Mouse (Mus musculus): ENCODE measurements around the gene Zfp790. TPM values are rescaled to one million over a fixed set of nuclear protein-coding genes. Genes with fewer than 3 reads are reported as not detected.

The Zfp790 gene
- 10 to 100 TPM; 21.0 to 22.0 TPM for total RNA-seq (2021)

- DNase-seq (ENCODE audit: extremely low spot score in 1 of 2, low spot score in 1 of 2) = peak; percentile 59 to 62
Measured at GRCm38 (mm10) chr7:29815910-29816429, at the start of gene Zfp790. TSS of gene Zfp790 (plus strand) at chr7:29816114.

- peak; percentile 70 to 74 for DNase-seq (ENCODE audit: extremely low spot score in 1 of 2, low spot score in 1 of 2)
Measured at GRCm38 (mm10) chr7:29767058-29767686, 48.7 kb upstream of the Zfp790 start.

GRCm38 (mm10) chr7:29768090-29768900 lies 47.6 kb upstream of the Zfp790 start, which contains the start of gene Zfp84:
TSS of gene Zfp84 (plus strand) at chr7:29768552.
- DNase-seq (ENCODE audit: extremely low spot score in 1 of 2, low spot score in 1 of 2) = peak; percentile 66 to 68

GRCm38 (mm10) chr7:29768980-29769379 lies 46.9 kb upstream of the Zfp790 start:
- no peak for DNase-seq (ENCODE audit: extremely low spot score in 1 of 2, low spot score in 1 of 2)

GRCm38 (mm10) chr7:29773503-29773902 lies 42.4 kb upstream of the Zfp790 start:
- no peak for DNase-seq (ENCODE audit: extremely low spot score in 1 of 2, low spot score in 1 of 2)

GRCm38 (mm10) chr7:29774371-29774770 lies 41.5 kb upstream of the Zfp790 start:
- no peak for DNase-seq (ENCODE audit: extremely low spot score in 1 of 2, low spot score in 1 of 2)

GRCm38 (mm10) chr7:29776568-29776967 lies 39.3 kb upstream of the Zfp790 start:
- DNase-seq (ENCODE audit: extremely low spot score in 1 of 2, low spot score in 1 of 2) = no peak

- no peak for DNase-seq (ENCODE audit: extremely low spot score in 1 of 2, low spot score in 1 of 2)
Measured at GRCm38 (mm10) chr7:29777372-29777771, 38.5 kb upstream of the Zfp790 start.

GRCm38 (mm10) chr7:29783871-29784551 lies 31.9 kb upstream of the Zfp790 start, which contains the start of gene Zfp30:
TSS of gene Zfp30 (plus strand) at chr7:29783998.
- DNase-seq (ENCODE audit: extremely low spot score in 1 of 2, low spot score in 1 of 2) = peak; percentile 72 to 75

- DNase-seq (ENCODE audit: extremely low spot score in 1 of 2, low spot score in 1 of 2) = no peak
Measured at GRCm38 (mm10) chr7:29785023-29785422, 30.9 kb upstream of the Zfp790 start.

- no peak for DNase-seq (ENCODE audit: extremely low spot score in 1 of 2, low spot score in 1 of 2)
Measured at GRCm38 (mm10) chr7:29785888-29786287, 30.0 kb upstream of the Zfp790 start.

GRCm38 (mm10) chr7:29792906-29793305 lies 23.0 kb upstream of the Zfp790 start:
- no peak for DNase-seq (ENCODE audit: extremely low spot score in 1 of 2, low spot score in 1 of 2)

GRCm38 (mm10) chr7:29807046-29807445 lies 8.9 kb upstream of the Zfp790 start:
- DNase-seq (ENCODE audit: extremely low spot score in 1 of 2, low spot score in 1 of 2) = no peak

- DNase-seq (ENCODE audit: extremely low spot score in 1 of 2, low spot score in 1 of 2) = no peak
Measured at GRCm38 (mm10) chr7:29812244-29812643, 3.7 kb upstream of the Zfp790 start.

GRCm38 (mm10) chr7:29814381-29814780 lies 1.5 kb upstream of the Zfp790 start:
- no peak for DNase-seq (ENCODE audit: extremely low spot score in 1 of 2, low spot score in 1 of 2)

GRCm38 (mm10) chr7:29815061-29815784 lies 691 bp upstream of the Zfp790 start:
- no peak for DNase-seq (ENCODE audit: extremely low spot score in 1 of 2, low spot score in 1 of 2)

GRCm38 (mm10) chr7:29818619-29819254 lies 2.8 kb downstream of the Zfp790 start:
- peak; percentile 53 to 59 for DNase-seq (ENCODE audit: extremely low spot score in 1 of 2, low spot score in 1 of 2)

GRCm38 (mm10) chr7:29828001-29828400 lies 12.1 kb downstream of the Zfp790 start:
- no peak for DNase-seq (ENCODE audit: extremely low spot score in 1 of 2, low spot score in 1 of 2)

GRCm38 (mm10) chr7:29829804-29830203 lies 13.9 kb downstream of the Zfp790 start:
- no peak for DNase-seq (ENCODE audit: extremely low spot score in 1 of 2, low spot score in 1 of 2)

- no peak for DNase-seq (ENCODE audit: extremely low spot score in 1 of 2, low spot score in 1 of 2)
Measured at GRCm38 (mm10) chr7:29836816-29837215, 20.9 kb downstream of the Zfp790 start.
